Mouse (Mus musculus): Measurements from ENCODE around the gene Fsip1.
"Not testable (repeated sequence)": the region's sequence is repeated elsewhere in the genome, so short reads cannot be mapped to it uniquely, and the experiment has no call there.

Fsip1 gene

DNA sequence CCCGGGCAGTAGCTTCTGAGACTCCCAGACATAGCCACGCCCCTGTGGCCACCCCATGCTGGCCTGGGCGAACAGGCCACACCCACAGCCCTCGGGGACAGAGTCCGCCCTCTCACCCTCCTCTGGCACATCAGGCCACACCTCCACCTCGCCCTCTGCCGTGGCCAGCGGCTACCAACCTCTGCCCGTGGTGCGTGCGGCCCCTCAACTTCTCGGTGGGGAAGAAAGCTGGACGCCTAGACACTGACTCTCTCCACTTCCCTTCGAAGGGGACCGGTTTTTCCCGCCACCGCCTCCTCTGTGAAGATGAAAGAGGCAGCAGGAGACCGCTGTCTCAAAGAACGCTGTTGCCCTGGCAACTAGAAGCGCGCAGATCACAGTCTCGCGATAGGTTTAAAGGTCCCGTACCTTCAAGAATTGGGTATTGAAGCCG lies at the start of gene Fsip1:
TSS of gene Fsip1 (minus strand) at position 346 of the 433 bp plus-strand sequence.
- peak; percentile 96 for DNase-seq (ENCODE audit: low read depth, low spot score)

DNA sequence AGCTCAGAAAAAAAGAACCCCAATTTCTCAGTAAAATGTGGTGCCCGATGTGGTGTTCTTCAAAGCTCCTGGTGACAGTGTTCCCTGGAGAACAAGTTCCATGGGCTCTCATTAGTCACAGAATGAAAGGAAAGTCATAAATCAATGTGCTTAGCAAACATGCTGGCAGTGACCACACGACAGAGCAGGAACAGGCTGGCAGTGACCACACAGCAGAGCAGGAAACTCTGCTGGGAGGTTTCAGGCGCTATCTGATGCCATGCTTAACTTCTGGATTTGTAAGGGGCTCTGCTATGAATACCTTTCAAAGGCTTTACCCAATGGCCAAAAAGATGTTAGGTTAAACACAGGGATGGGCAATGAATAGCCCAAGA lies 49.7 kb upstream of the Fsip1 start:
- DNase-seq (ENCODE audit: low read depth, low spot score) = no peak

DNA sequence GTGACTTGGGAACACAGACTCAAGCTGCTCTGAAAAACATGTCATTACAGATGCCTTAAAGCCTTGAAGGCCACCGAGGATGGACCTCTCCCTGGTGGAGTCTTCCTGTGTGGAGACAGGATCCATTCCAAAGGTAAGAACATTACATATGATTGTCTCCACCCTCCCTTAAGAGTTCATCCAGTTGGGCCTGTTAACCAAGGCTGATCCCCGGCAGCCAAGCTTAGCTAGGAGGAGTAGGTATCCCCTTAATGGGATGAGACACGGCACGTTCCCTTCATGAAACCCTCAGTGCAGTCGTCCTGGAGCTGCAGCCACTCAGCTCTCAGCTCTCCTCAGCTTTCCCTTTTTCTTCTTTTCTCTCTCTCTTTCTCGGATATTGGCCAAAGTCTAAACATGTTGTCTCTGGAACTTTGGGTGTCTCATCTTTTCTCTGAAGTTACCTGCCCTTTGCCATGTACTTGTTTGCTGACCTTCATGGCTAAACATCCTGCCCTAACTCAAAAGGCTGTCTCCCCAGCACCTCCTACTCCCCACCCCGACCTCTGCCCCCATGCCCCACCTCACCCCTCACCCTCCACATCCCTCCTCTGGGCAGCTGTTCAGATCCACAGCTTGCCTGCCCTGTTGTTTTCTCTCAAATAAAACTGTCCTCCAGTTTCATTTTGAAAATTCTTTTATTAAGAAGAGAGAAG lies 49.2 kb upstream of the Fsip1 start:
- no peak for DNase-seq (ENCODE audit: low read depth, low spot score)

DNA sequence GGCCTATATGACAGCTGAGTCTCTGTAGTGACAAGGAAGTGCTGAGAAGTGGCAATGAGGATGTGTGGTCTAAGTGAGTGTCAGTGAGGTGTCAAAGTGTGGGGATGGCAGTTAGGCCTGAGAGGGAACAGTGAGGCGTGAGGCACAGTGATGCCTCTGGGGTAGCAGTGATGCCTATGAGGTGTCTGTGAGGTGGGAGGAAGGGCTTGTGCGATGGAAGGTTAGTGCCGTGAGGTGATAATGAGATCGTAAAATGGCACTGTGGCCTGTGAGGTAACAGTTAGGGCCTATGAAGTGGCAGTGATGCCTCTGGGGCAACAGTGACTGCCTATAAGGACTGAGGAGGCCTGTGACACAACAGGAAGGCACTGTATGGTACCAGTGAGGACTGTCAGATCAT lies 46.7 kb upstream of the Fsip1 start:
- peak; percentile 33 for DNase-seq (ENCODE audit: low read depth, low spot score)

DNA sequence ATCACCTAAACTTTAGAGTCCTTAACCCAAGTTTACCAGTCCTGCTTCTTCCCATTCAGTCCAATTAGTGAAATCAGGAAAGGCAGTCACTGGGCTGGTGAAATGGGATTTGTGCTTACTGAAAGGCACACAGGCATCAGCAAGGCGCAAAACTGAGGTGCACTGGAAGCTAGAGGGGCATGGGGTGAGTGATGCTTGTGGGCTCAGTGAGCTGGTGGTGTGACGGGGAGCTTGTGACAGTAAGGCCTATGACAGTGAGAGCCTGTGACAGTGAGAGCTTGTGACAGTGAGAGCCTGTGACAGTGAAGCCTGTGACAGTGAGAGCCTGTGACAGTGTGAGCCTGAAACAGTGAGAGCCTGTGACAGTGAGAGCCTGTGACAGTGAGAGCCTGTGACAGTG lies 44.9 kb upstream of the Fsip1 start:
- DNase-seq (ENCODE audit: low read depth, low spot score) = no peak

DNA sequence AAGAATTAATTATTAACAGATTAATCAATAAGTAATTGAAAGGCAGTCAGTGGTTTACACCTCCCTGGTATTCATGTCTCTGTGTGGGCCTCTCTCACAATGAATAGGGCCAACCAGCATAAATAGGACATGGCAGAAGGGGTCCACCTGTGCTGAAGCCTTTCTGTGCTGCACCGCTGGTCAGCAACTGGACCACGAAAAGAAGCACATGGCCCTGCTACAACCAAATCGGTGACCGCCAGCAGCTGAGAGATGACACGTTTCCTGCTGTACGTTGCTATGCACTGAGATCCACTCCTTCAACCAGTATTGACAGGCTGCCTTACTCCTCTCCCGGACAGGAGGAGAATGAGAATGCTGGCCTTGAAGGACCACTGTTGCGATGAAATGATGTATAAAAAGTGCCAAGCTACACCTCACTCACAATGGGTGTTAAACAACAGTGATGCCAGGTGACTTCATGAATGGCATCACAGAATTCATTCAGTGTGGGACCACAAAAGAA lies 44.3 kb upstream of the Fsip1 start:
- DNase-seq (ENCODE audit: low read depth, low spot score) = peak; percentile 85

DNA sequence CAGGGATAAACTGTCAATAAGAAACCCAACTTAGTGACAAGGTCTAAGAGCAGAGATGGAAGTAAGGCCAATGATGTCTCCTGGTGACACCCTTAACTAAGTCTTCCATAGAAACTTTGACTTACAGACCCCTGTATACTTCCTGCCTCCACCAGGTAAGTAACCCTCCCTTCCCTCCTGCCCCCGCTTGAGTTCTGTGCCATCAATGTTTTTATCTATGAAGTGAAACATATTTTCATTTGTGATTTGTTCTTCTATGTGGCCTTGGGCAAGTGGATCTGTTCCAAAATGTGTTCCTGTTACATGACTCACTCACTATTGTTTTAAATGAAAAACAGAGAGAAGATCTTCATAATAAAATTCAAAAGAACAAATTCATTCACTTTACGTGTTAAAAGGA lies 43.2 kb upstream of the Fsip1 start:
- peak; percentile 4 for DNase-seq (ENCODE audit: low read depth, low spot score)

DNA sequence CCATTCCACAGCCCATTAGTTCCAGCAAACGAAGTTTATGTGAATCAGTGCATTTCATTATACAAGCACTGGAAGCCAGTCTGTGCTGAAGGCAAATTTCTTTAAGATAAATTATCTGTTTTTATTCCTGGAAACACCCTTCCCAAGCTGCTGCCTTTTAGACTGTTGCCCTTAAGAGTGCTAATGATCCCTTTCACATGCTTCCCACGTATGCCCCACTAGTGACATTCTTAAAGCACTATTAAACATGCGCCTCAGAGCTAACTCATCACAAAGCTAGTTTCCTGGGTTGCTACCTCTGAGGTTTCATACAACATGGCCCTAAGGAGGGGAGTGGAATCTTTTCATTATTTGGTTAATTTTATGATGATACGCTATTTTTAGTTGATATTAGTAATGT lies 41.8 kb upstream of the Fsip1 start:
- DNase-seq (ENCODE audit: low read depth, low spot score) = no peak

DNA sequence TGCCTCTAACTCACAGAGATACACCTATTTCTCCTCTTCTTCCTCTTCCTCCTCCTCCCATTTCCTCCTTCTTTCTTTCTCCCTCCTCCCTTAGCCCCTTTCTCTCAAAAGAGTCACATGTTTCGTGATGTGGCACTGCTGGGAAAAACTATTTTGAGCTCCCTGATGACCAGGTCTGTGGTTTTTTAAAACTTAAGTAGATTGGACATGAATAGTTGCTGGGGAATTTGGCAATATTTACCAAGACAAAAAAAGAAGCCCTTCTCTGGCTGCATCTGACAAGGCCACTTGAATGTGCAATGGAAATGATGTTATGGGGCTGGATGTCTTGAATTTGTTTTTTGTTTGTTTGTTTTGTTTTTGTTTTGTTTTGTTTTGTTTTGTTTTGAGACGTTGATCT lies 41.2 kb upstream of the Fsip1 start:
- no peak for DNase-seq (ENCODE audit: low read depth, low spot score)

DNA sequence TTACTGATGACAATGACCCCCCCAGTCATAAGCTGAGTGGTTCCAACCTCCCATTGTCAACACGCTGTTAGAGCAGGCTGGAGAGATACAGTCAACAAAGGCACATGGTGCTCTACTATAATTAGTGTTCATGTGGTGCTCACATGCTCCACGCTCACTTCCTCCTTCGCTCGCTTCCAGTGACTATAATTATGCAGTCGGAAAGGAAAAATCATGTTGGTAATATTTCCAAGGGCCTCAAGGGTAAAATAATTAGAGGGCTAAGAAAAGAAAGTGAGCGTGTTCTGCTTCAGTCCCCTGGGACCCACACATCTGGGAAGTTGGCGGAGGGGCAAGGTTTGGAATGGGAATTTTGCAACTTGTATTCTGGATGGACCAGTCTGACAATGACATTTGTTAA lies 38.7 kb upstream of the Fsip1 start:
- DNase-seq (ENCODE audit: low read depth, low spot score) = no peak

DNA sequence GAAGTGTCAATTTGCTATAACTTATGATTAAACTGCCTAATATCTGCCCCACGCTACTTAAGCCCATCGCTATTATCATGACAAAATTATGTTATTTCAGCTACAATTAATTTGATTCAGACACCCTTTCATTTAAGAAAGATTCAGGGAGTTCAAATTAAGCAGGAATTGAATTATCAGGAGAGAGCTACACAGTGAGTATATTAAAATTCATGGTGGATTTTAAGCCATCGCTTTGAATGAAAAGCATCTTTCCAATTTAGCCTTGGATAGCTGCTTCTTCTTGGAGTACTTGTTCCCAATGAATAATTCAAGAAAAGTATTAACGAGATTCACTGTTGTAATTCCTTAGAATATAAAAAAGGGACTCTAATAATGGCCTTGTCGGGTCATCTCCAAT lies 36.8 kb upstream of the Fsip1 start:
- no peak for DNase-seq (ENCODE audit: low read depth, low spot score)

DNA sequence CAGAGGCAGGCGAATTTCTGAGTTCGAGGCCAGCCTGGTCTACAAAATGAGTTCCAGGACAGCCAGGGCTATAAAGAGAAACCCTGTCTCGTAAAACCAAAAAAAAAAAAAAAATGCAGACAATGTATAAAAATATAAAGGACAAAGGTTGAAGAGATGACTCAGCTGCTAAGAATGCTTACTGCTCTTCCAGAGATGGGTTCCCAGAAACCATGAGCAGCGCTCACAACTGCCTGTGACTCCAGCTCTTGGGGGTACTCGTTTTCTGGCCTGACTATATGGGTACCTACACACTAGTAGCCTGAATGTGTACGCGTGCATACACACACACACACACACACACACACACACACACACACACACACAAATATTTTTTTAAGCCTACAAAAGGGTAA lies 32.3 kb upstream of the Fsip1 start:
- DNase-seq (ENCODE audit: low read depth, low spot score) = not testable (repeated sequence)

DNA sequence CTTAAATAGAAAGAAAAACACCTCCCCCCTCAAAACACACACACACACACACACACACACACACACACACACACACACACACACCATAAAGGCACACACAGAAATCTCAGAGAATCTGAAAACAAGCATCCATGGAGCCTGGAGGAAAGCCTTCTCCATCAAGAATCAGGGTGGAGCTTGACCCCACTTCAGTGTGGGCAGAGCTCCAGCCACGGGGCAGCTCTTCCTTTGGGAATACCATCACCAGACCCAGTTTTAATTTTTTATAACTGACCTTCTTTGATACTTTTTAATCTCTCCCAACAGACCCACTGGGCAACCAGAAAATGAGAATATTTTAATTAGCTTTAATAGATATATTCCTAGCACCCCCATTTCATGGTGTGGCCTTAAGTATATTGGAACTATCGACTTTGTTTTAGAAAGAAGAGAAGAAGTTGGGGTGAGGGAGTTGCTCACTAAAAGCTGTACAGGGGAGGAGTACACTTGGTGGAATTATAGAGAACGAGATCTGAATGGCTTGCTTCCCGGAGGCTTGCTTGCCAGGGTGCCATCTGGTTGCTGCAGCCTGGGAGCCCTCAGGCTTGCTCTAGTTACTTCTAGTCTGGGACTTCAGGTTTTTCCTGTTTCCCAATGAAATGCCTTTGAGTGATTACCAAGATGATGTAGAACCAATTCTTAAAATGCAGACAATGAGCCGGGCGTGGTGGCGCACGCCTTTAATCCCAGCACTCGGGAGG lies 31.7 kb upstream of the Fsip1 start:
- DNase-seq (ENCODE audit: low read depth, low spot score) = no peak

DNA sequence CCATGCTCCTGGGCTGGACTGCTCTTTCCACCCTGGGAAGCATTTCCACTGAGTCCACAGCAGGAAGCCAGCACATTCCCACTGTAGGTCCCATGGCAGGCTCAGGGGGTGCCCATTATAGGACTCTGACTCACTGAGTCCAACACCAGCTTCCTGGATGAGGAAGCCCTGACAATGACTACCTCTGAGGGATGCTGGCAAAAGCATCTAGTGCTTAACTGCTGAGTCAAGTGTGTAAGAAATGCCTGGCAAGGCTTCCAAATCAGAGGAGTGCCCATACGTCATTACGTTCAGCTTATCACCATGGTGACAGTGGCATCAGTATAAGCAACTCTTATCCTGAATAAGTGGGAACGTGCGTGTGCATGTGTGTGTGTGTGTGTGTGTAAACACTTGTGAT lies 30.9 kb upstream of the Fsip1 start:
- no peak for DNase-seq (ENCODE audit: low read depth, low spot score)

DNA sequence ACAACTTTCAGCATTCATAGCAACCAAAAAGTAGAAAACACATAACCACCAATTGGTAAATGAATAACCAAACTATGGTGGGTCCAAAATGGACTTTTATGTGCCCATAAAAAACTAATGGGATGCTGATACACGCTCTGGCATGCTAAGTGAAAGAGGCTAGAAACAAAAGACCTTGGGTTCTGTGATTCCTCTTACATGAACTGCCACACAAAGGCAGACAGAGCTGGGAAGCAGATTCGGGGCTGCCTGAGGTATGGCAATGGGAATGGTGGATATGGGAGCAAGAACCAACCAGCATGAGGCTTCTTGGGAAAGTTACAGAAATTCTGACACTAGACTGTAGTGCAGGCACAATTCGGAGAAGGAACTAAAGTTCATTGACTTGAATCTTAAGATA lies 25.7 kb upstream of the Fsip1 start:
- no peak for DNase-seq (ENCODE audit: low read depth, low spot score)

DNA sequence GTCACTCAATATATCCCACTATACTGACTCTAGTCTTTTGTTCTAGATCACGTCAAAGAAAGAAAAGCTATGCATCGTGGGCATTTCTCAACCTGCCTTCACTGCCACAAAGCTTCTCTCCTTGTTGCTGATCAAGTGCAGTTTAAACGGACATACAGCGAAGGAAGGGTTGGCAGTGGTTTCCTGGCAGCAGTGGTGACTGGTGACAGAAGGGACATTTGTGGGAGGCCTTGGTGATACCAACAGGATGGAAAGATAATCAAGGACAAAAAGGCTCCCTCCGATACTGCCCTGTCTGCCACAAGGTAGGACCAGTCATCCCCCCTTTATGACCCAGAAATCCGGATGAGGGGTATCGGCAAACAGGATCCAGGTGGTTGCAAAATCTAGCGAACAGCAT lies 21.5 kb upstream of the Fsip1 start:
- DNase-seq (ENCODE audit: low read depth, low spot score) = no peak

DNA sequence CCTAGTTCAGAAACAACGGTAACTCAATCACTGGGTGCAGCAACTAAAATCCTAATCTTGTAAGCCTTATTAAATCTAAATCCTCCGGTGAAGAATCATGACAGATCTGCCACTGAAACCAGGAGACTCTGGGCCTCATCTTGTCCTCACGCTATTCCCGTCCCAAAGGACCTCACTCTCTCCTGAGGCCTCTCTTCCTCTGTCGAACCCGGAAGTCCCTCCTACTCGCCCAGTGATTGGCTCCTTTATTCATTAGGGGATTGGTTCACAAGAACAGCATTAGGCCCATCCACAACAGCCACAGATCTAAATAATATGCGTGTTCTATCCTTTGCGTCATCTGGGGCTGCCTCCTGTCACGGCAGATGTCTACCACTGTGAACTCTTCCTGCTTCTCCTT lies 14.8 kb upstream of the Fsip1 start:
- DNase-seq (ENCODE audit: low read depth, low spot score) = no peak

DNA sequence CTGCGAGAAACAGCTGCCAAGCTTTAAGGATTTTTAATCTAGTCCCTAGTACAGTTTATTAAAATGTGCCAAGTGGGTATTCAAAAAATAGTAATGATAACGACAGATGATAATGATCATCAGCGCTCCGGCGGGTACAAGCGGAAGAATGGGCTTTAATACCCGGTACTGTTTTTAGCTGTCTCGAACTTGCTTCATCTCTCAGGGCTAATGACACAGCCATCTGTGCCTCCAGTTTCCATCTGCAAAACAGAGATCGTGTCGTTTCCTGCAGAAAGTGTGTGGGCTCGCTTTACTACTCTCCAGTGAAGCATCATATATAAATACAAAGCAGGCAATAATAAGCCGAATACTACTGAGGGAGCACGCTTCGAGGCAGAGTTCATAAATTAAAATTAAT lies 13.4 kb upstream of the Fsip1 start:
- DNase-seq (ENCODE audit: low read depth, low spot score) = no peak

DNA sequence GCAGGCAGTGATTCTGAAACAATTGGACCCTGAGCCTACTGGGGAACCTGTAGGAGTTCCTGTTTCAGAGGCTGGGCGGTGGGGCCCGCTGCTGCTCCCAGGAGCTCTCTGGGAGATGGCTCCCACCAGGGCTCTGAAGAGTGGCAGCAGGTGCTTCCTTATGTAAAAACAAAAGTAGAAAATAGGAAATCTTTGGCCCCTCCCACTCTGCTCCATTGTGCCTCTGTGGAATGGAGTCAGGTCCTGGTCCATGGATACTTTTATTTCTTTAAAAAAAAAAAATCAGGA lies 7.1 kb upstream of the Fsip1 start:
- DNase-seq (ENCODE audit: low read depth, low spot score) = no peak

DNA sequence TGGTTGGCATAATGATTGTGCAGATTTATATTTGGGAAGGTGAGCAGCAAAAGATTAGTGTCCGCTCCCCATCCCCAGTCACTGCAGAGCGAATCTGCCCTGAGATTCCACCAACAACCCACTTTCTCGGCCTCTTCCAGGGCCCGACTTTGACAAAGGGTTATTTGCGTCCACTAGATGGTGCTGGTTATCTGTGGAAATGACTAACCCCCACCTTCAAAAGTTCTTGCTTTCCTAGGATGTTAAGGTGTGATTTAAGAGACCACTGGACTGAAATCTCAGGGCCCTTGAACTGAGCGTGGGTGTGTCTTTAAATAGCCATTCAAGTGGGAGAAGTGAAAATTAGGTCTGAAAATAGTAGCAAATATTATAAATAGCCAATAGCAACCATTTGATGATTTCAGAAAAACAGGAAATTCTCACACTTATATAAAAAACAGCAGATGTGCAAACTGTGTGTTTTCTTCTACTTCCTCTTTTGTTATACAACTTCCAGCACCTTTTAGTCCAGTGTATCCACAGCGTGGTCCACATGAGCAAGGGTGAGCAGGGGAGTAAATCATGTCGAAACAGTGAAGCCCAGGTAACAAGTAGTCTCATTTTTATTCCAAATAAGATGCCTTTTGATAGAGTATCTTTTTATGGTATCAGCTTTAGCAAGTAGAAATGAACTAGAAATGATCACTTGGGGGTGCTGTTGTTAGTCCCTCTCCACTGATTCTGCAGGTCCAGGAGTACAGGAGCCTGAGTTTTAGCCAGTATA lies 6.6 kb upstream of the Fsip1 start:
- DNase-seq (ENCODE audit: low read depth, low spot score) = peak; percentile 85

DNA sequence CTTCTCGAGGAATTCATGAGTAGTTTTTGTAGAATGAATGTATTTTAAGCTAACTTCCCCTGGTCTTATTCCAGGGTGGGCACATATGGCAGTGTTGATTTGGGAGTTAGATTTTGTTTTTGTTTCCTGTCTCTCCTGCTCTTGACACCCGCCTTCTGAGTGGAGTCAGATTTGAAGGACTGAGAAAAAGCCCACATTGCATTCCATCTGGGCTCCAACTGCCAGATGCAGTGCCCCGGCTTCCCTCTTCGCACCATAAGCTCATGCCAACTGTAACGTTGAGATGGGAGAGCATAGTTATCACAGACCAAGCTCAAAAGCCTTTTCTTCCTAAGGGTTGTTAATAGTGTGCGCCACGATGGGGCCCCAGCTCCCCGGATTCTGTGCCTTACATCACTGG lies 5.9 kb upstream of the Fsip1 start:
- DNase-seq (ENCODE audit: low read depth, low spot score) = no peak

DNA sequence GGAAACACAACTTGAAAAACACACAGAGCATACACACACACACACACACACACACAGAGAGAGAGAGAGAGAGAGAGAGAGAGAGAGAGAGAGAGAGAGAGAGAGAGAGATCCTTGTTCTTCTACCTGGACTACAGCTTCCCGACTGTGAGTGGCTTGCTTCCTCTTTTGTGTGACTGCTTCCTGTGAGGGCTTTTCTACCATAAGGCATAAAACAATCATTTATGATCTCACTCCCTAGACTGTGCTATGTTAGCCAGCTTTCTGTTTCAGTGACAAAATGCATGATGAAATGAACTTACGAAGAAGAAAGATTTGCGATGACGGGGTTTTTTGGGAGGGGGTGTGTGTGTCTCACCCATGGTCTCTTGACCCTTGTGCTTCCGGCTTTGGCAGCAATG lies 3.0 kb upstream of the Fsip1 start:
- peak; percentile 72 for DNase-seq (ENCODE audit: low read depth, low spot score)

DNA sequence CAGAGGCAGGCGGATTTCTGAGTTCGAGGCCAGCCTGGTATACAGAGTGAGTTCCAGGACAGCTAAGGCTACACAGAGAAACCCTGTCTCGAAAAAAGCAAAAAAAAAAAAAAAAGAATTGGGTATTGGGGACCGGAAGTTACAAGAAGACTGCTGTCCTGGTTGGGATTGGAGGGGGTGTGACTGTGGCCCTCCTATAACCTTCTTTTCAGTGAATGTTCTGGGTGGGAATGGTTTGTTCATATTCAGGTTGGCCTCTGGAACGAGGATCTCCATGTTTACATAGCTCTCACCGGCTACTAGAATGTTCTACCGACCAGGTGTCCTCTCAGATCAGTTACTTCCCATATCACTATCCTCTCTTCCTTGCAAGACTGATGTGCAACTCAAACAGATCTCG lies 328 bp upstream of the Fsip1 start:
- DNase-seq (ENCODE audit: low read depth, low spot score) = peak; percentile 82

All from A20 (cell line).